Comparison of ENCODE assay signal across 12 mouse cellular contexts in genomic region chr13:45623846-45624245, GRCm38 (mm10).
A peak's percentile ranks its signal among the peaks of the same experiment; 100 is the strongest.
DNase-seq lines count a peak whose midpoint lies in the region; ATAC-seq and TF ChIP-seq lines count a peak whose summit lies in the region.
"Had no signal": no experiment of that assay in that cellular context is flagged by ENCODE, and none has a peak within 500 bp of the region (broad histone marks: within the 10 kb centered on the region; RNA-seq: fewer than 3 reads in every experiment).

No protein-coding gene starts in this region.

- POLR2A ChIA-PET in Patski (lab: Charles Lee) = no interaction called here

- no peaks in the 10 kb centered on the region for H3K27me3 ChIP-seq in Patski
- H3K27me3 ChIP-seq: embryonic facial prominence, embryonic 13.5 days; lung, embryonic 15.5 days had no signal

- in situ Hi-C loops in Patski (cut with MboI; ENCODE audit: low pct_unique_long_range_greater_than_20kb) = loop anchor here (5.0 kb wide), 1 partner anchor 633 kb away; no protein-coding TSS in a partner anchor

- CTCF ChIA-PET in Patski (lab: Charles Lee) = no interaction called here

- no peak for ATAC-seq in Patski
- peak; percentile 25 for ATAC-seq in granulocyte monocyte progenitor cell, adult 5-6 weeks (replicated peaks; ENCODE audit: poor library complexity, severe bottlenecking)
- ATAC-seq: midbrain, embryonic 16.5 days had no signal

- peak; percentile 11 for DNase-seq in adrenal gland, adult 2 months
- no peak for DNase-seq in adrenal gland, adult 18-20 months (ENCODE audit: low spot score in 2 of 2)
- peak; percentile 88 for DNase-seq in 416B (ENCODE audit: low read depth)
- peak; percentile 79 for DNase-seq in Patski (ENCODE audit: low read depth, low spot score)
- DNase-seq in right cerebral cortex, postnatal 25 days = no peak
- DNase-seq in right cerebral cortex, postnatal 10 days (ENCODE audit: low spot score in 2 of 2) = no peak
- no peak for DNase-seq in spleen, postnatal 10 days (ENCODE audit: low spot score in 2 of 2)
- DNase-seq: kidney, postnatal 4 days had no signal

- TF ChIP-seq CTCF in Patski (IDR thresholded peaks at IDR 0.05) = no peak

Comparison
In these comparisons a context has a peak if more than half of its experiments do, and no peak if none do; other contexts are left out.
1. DNase-seq: peak in adrenal gland, adult 2 months (single experiment), 416B (single experiment) and Patski (single experiment); none in adrenal gland, adult 18-20 months (0 of 2), right cerebral cortex, postnatal 25 days (single experiment), right cerebral cortex, postnatal 10 days (0 of 2) and spleen, postnatal 10 days (0 of 2).